Mouse (Mus musculus) liver, embryonic 11.5 days (tissue): Measurements from ENCODE around the gene Lce3e. TPM values are rescaled to one million over a fixed set of nuclear protein-coding genes. Genes with fewer than 3 reads are reported as not detected.

ENCODE experiments used
- ATAC-seq: fragments of 200-750 bp; cut with Nextera tagmentation; replicated peaks from 2 replicates; pipeline ENCODE4 v1.8.0; 2017; ENCODE audit warnings: moderate number of reproducible peaks, mild to moderate bottlenecking, moderate TSS enrichment, moderate library complexity; ENCODE audit not compliant: low FRiP score
- DNase-seq: peaks from one replicate; pipeline ENCODE4 v3.0.0-alpha.2; 2017; ENCODE audit warnings: low spot score
- H3K27ac ChIP-seq: fragments of 300-500 bp; sonication (generic); 2 replicates; pipeline ENCODE4 v1.5.1; 2014; ENCODE audit warnings: mild to moderate bottlenecking, low read depth, low read length, control low read depth
- H3K27me3 ChIP-seq: fragments of 300-500 bp; sonication (generic); replicated peaks from 2 replicates; pipeline ENCODE4 v1.6.1; 2014; ENCODE audit warnings: low read length, mixed read lengths; ENCODE audit not compliant: control insufficient read depth, insufficient read depth
- H3K36me3 ChIP-seq: fragments of 300-500 bp; sonication (generic); 2 replicates; pipeline ENCODE4 v1.6.1; 2014; ENCODE audit warnings: mild to moderate bottlenecking, low read length, moderate library complexity, mixed read lengths; ENCODE audit not compliant: control insufficient read depth, insufficient read depth
- H3K4me1 ChIP-seq: fragments of 300-500 bp; sonication (generic); replicated peaks from 2 replicates; pipeline ENCODE4 v1.6.1; 2014; ENCODE audit warnings: low read length, mixed read lengths; ENCODE audit not compliant: control insufficient read depth, insufficient read depth
- H3K4me2 ChIP-seq: fragments of 300-500 bp; sonication (generic); 2 replicates; pipeline ENCODE4 v1.6.1; 2014; ENCODE audit warnings: mild to moderate bottlenecking, control low read depth, moderate library complexity
- H3K4me3 ChIP-seq: fragments of 300-500 bp; sonication (generic); 2 replicates; pipeline ENCODE4 v1.5.1; 2014; ENCODE audit warnings: low read depth, low read length, control low read depth
- H3K9ac ChIP-seq: fragments of 300-500 bp; sonication (generic); 2 replicates; pipeline ENCODE4 v1.6.1; 2014; ENCODE audit warnings: low read depth, low read length, control low read depth
- H3K9me3 ChIP-seq: fragments of 300-500 bp; sonication (generic); 2 replicates; pipeline ENCODE4 v1.6.1; 2016; ENCODE audit warnings: low read length, inconsistent platforms, mixed read lengths; ENCODE audit not compliant: control insufficient read depth
- WGBS: fragments of 180-500 bp; shearing (Covaris S2); extraction: QIAGEN DNeasy Blood & Tissue Kit; methylation state at CpG from one replicate; pipeline ENCODE4 v1.1.7; 2014; 5-methylcytosine and 5-hydroxymethylcytosine counted together
- polyA plus RNA-seq: library from polyadenylated mRNA; unstranded; fragments of >200 nt; fragmentation: Nextera tagmentation; extraction: Ambion mirVana; gene quantifications from 2 replicates; pipeline ENCODE4 v1.2.1, GENCODE M21; 2014

The Lce3e gene
- polyA plus RNA-seq, result not detected in 2 replicates

DNA sequence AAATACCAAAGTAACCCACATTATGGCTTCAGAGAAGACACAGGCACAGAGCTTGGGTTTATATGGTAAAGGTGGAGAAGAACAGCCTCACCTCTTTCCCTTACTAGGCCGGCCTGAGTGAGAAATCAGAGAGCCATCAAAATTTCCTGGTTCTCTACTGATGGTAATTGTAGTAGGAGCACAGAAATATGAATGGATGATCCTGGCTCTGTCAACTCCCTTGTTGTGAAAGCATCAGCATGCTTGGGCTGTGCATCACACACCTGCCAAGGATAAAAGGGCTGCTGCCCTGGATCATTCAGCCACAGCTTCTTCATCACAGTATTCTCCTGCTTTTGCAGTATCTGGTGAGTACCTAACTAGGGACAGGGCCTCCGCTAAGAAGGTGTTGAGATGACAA lies at the start of gene Lce3e:
Lce3e (plus strand) TSS at position 301 of the 400 bp plus-strand sequence.
- ATAC-seq (no peak), DNase-seq (no peak)
- Histone ChIP-seq H3K4me2 (no peak within 1 kb of the TSS), H3K4me3 (no peak within 1 kb of the TSS), H3K9me3 (no peaks in the 10 kb centered on the region), H3K4me1 (no peaks in the 10 kb centered on the region), H3K27ac (no peak within 1 kb of the TSS), H3K36me3 (no peaks in the 10 kb centered on the region), H3K27me3 (no peaks in the 10 kb centered on the region), H3K9ac (no peak within 1 kb of the TSS)
- 88% methylated on average over 2 of the region's 2 CpGs for WGBS

DNA sequence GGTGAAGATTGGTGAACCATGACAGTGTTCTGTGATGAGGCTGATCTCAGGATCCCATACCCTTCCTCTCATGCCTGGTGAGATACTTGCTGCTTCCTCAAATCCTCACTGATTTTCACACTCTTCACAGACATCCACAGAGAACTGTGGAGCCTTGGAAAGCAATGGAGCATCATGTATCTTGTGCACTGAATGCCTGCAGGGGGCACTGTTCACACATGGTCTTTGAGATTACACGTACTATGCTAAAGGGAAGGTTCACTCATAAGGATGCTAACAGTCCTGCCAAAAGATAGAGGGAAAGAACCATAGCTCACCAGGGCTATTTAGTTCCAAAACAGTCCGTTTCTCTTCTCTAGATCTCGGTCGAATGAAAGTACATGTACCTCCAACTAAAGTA lies 46.5 kb upstream of the Lce3e start:
- Histone ChIP-seq H3K9ac (no peak overlapping the region), H3K4me1 (no peaks in the 10 kb centered on the region), H3K4me2 (no peak overlapping the region), H3K27me3 (no peaks in the 10 kb centered on the region), H3K36me3 (no peaks in the 10 kb centered on the region), H3K9me3 (no peaks in the 10 kb centered on the region), H3K4me3 (no peak overlapping the region), H3K27ac (no peak overlapping the region)
- WGBS, result 58% methylated on average over 4 of the region's 4 CpGs
- DNase-seq, result no peak
- no peak for ATAC-seq

DNA sequence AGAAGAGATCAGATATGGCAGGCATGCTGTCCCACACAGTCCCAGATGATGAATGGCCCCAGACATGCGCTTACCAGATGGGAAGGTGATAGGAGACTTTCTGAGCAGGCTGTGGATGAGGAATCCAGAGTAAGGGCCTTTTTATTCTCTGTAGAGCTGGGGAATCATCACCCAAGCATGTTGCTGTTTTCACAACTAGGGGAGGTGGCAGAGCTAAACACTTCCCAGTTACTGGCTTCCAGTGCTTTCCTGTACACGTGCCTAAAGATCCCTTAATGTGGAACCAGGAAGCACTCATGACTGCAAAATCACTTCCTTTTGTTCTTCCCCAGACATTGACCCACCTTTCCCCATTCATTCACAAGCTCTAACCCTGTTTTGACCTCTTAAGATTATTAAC lies 40.7 kb upstream of the Lce3e start, which contains the start of gene Lce3a:
Lce3a (minus strand) TSS at position 101 of the 400 bp plus-strand sequence.
- H3K9me3 ChIP-seq, result no peaks in the 10 kb centered on the region
- H3K27me3 ChIP-seq, result no peaks in the 10 kb centered on the region
- DNase-seq (no peak), ATAC-seq (no peak)
- H3K9ac ChIP-seq, result no peak within 1 kb of the TSS
- H3K4me1 ChIP-seq, result no peaks in the 10 kb centered on the region
- 66% methylated on average over 2 of the region's 2 CpGs for WGBS
- H3K4me2 ChIP-seq, result no peak within 1 kb of the TSS
- no peak within 1 kb of the TSS for H3K4me3 ChIP-seq
- no peaks in the 10 kb centered on the region for H3K36me3 ChIP-seq
- H3K27ac ChIP-seq, result no peak within 1 kb of the TSS

- Histone ChIP-seq H3K36me3 (no peaks in the 10 kb centered on the region), H3K27me3 (no peaks in the 10 kb centered on the region), H3K9ac (no peak within 1 kb of the TSS), H3K27ac (no peak within 1 kb of the TSS), H3K4me2 (no peak within 1 kb of the TSS), H3K4me3 (no peak within 1 kb of the TSS), H3K9me3 (no peaks in the 10 kb centered on the region), H3K4me1 (no peaks in the 10 kb centered on the region)
- ATAC-seq, result no peak
- WGBS, result 47% methylated on average over 2 of the region's 2 CpGs
- DNase-seq, result no peak
Observed at GRCm38 (mm10) chr3:92932679-92933078, 34.2 kb upstream of the Lce3e start, which contains the start of gene Lce3b. Gene Lce3b, plus strand, starts transcription at chr3:92932979.

DNA sequence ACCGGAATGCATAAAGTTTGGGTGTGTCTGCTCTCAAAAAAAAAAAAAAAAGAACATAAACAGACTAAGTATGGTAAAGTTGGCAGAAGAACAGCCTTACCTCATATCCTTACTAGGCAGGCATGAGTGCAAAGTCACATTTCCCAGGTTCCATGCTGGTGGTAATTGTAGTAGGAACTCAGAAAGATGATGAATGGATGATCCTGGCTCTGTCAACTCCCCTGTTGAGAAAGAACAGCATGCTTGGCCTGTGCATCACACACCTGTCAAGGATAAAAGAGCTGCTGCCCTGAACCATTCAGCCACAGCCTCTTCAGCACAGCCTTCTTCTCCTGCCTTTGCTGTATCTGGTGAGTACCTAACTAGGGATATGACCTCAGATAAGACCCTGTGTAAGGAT lies 22.7 kb upstream of the Lce3e start, which contains the start of gene Lce3c:
Lce3c (plus strand) TSS at position 301 of the 400 bp plus-strand sequence.
- Histone ChIP-seq H3K4me3 (no peak within 1 kb of the TSS), H3K27me3 (no peaks in the 10 kb centered on the region), H3K27ac (no peak within 1 kb of the TSS), H3K4me2 (no peak within 1 kb of the TSS), H3K9ac (no peak within 1 kb of the TSS), H3K36me3 (no peaks in the 10 kb centered on the region), H3K9me3 (no peaks in the 10 kb centered on the region), H3K4me1 (no peaks in the 10 kb centered on the region)
- ATAC-seq (no peak), DNase-seq (no peak)
- WGBS, result 76% methylated on average over 1 of the region's 1 CpGs

- no peak for DNase-seq
- Histone ChIP-seq H3K9ac (no peak within 1 kb of the TSS), H3K36me3 (no peaks in the 10 kb centered on the region), H3K27me3 (no peaks in the 10 kb centered on the region), H3K4me3 (no peak within 1 kb of the TSS), H3K9me3 (no peaks in the 10 kb centered on the region), H3K4me2 (no peak within 1 kb of the TSS), H3K27ac (no peak within 1 kb of the TSS), H3K4me1 (no peaks in the 10 kb centered on the region)
- no peak for ATAC-seq
- WGBS, result 93% methylated on average over 1 of the region's 1 CpGs
Observed at GRCm38 (mm10) chr3:92957090-92957489, 9.8 kb upstream of the Lce3e start, which contains the start of gene Lce3d. Gene Lce3d, plus strand, starts transcription at chr3:92957390.

GRCm38 (mm10) chr3:92978484-92978883 lies 11.6 kb downstream of the Lce3e start:
- Histone ChIP-seq H3K9ac (no peak overlapping the region), H3K27me3 (no peaks in the 10 kb centered on the region), H3K9me3 (no peaks in the 10 kb centered on the region), H3K4me3 (no peak overlapping the region), H3K36me3 (no peaks in the 10 kb centered on the region), H3K27ac (no peak overlapping the region), H3K4me1 (no peaks in the 10 kb centered on the region), H3K4me2 (no peak overlapping the region)
- ATAC-seq, result no peak
- DNase-seq, result no peak
- 63% methylated on average over 2 of the region's 2 CpGs for WGBS

- DNase-seq (no peak), ATAC-seq (no peak)
- no peak within 1 kb of the TSS for H3K27ac ChIP-seq
Observed at GRCm38 (mm10) chr3:92991926-92992325, 25.1 kb downstream of the Lce3e start, which contains the start of gene Lce3f. Gene Lce3f, plus strand, starts transcription at chr3:92992226.

GRCm38 (mm10) chr3:92998691-92999090 lies 31.8 kb downstream of the Lce3e start:
- Histone ChIP-seq H3K36me3 (no peaks in the 10 kb centered on the region), H3K27me3 (no peaks in the 10 kb centered on the region), H3K9ac (no peak overlapping the region), H3K9me3 (no peaks in the 10 kb centered on the region), H3K4me2 (no peak overlapping the region), H3K27ac (no peak overlapping the region), H3K4me1 (no peaks in the 10 kb centered on the region), H3K4me3 (no peak overlapping the region)
- DNase-seq (peak; percentile 37), ATAC-seq (peak; percentile 61; the same call in 1 of the 2 replicates)
- WGBS, result 4% methylated on average over 7 of the region's 7 CpGs

More at GRCm38 (mm10) chr3:92991926-92992325, 25.1 kb downstream of the Lce3e start, which contains the start of gene Lce3f:
- Histone ChIP-seq H3K4me3 (no peak within 1 kb of the TSS), H3K4me2 (no peak within 1 kb of the TSS), H3K36me3 (no peaks in the 10 kb centered on the region), H3K9ac (no peak within 1 kb of the TSS), H3K9me3 (no peaks in the 10 kb centered on the region), H3K4me1 (no peaks in the 10 kb centered on the region), H3K27me3 (no peaks in the 10 kb centered on the region)
